Mouse (Mus musculus) yolk sac, embryonic 10.5 days (tissue): ENCODE measurements around the gene Abcc4.

Experiments
- DNase-seq: peaks from one replicate; pipeline ENCODE4 v3.0.0-alpha.2; 2017; ENCODE audit warnings: low spot score

Abcc4 gene

DNA sequence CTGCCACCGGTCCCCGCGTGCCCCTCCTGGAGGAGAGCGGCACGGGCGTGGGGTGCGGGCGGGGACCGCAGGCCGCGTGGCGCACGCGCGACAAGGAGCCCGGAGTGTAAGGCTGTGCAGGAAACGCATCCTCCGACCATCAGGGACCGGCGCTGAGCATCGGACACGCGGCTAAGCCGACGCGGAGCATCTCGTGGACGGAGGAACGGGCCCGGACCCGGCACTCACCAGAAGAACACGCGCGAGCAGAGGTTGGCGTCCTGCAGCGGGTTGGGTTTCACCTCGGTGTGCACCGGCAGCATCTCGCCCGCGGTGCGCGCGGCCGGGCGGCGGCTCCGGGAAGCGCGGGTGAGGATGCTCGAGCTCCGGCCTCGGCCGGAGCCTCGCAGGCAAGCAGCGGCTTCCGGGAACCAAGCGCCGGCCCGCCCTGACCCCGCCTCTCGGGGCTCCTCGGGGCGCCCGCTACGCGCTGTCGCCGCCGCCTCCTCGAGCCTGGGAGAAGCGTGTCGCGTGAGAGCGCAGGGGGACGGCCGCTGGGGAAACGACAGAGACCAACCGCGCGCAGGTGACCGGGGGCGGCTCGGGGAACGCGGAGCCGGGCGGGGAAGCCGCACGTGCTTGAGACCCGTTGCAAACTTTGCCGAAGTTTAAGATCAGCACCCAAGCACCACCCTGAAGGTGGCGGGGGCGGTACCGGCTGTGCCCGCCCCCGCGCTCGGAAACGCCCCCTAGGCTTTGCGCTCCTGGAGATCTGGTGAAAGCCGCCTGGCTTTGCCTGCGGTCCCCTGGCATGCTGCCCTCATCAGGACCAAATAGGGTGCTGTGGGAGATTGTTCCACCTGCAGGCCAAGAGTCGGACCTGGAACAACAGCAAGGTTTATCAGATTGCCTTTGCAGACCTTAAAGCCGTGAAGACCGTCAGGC is at the start of gene Abcc4:
TSS of gene Abcc4 (minus strand) at position 412 of the 924 bp plus-strand sequence.
- peak; percentile 84 for DNase-seq

DNA sequence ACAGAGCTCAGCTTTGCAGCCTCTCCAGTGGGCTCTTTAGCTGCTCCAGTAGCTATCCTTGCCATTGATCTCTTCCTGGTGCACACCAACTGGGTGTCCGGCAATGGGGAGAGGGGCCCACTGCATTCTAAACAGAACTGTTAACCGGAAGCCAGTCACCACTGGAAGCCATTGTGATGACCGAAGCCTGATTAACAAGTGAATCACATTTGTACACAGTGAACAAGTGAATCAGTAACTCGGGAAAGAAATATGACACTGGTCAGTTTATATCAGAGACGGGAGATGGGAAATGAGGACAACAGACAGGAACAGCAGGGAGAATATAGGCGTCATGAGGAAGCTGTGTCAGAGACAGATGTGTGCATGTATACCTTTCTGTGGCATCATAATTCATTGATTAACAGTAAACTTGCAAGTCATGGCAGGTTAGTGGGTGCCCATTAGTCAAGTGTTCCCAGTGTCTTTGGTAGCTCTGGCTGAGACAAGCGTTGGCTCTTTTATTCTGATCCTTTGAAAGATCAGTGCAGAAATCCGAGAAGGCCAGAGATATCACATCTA is 45.3 kb upstream of the Abcc4 start:
- no peak for DNase-seq

DNA sequence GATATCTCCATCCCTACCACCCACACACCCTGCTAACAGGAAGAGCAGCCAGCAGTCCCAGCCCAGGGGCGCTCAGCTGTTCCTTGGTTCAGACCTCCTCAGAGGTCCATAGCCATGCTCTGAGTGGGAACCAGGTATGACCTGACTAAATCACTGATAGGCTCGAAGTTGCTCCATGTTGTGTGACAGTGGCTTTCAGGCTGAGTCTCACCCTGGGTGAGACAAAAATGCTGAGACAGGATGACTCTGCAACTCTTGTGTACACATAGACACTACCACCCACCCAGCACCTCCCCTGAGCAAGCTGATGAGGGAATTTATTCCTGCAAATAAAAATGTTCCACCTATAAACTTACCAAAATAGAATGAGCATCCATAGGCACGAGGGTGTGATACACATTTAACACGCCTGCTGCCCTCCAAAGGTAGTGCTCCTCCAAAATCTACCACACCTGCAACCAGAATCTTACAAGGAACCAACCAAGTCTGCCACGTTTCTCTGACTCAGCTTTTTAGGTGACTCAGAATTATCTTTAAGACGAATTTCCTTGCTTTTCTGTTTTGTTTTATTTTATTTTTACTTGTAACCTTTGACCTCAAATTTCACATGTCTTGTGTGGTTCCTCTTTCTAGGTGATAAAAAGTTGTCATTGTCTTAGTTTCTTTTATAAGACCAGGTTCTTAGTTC is 44.6 kb upstream of the Abcc4 start:
- peak; percentile 50 for DNase-seq

DNA sequence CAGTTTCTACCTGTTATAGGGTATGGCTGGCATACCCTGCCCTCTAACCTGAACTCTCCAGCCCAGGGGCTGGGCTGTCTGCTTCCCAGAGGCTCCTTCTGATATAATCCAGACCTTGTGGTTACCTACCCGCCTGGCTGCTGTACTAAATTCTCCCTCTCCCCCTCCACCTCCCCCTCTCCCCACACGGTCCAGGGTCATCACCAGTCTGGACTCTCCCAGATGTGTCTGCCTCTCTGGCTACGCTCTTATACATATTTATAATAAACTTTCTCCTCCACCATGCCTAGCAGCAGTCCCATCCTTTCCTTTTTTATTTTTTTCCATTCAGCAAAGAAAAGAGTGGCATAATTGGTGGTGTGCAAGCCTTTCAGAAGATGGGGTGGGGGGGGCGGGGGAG is 43.7 kb upstream of the Abcc4 start:
- no peak for DNase-seq

DNA sequence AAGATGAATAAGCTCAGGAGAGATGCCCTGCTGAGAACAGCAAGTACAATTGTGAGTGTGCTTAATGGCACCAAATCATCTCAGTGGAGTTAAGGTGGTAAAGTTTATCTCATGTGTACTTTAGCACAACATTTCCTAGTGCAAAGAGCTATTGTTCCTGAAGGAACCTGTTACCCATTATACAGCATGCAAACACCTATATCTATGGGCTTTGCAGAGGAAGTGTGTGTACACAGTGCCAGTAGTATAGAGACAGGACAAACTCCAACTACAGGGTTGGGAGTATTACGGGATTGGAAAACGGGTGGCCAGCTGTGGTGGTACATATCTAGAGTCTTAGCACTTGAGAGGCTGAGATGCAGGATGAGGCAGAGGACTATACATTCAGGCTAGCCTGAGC is 43.0 kb upstream of the Abcc4 start:
- DNase-seq, result peak; percentile 44

DNA sequence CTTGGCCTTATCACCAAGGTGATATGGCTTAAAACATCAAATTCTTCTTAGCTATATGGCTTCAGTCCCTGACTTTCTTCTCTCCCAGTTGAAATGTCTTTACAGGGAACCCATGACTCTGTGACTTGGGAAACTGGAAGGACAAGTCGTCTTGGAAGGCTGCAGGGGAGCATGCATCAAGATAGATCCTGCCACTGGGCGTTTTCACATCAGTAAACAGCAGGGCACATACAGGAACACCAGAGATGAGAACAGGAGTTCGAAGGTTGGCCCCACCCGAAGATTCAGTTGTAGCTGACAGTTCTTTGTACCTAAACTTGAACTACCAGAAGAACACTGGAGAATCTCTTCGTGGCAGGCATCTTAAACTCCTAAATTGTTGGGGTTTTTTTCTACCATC is 36.8 kb upstream of the Abcc4 start:
- no peak for DNase-seq

DNA sequence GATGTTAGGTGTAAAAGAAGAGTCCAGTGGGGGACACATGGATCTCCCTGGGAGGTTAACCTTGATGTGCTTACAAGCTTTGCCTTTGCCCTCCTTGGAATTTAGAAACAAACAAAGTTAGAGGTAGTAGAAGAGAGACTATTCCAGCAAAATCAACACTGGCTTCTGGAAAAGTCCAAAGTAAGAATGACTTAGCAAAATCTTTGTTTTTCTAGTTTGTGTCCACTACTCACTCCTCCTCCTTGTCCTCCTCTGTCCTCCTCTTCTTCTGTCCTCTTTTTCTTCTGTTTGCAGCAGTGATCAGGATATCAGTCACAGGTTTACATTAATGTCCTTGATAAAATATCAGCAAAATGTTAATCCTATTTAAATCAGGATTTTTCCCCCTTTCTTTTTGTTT is 35.8 kb upstream of the Abcc4 start:
- DNase-seq, result peak; percentile 40

DNA sequence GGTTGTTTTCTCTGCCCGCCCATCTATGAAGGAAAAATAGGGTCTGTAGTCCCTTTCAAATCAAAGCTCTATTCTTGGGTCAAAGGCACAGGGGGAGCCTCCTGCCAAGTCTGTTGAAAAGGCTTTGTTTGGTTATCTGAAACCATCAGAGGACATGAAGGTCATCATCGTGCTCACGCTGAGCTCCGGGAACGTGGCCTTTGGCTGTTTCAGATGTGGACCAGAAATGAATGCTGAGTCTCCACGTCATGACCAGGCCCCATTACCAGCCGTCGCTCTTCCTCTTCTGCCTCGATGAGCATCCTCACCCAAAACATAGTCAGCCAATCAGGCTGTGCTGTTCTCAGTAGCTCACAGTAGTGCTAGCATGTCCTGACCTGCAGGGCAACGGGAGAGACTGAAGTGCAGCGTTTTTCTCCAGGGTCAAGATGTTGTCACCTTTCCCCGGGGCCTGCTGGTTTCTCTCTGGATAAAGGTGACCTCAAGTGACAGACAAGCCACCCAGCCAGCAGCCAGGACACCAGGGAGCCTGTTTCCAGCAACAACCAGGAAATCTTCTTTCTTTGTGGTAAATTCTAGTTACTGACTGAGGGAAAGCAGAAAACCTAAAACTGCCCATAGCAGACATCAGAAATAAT is 31.4 kb upstream of the Abcc4 start:
- DNase-seq, result peak; percentile 57

DNA sequence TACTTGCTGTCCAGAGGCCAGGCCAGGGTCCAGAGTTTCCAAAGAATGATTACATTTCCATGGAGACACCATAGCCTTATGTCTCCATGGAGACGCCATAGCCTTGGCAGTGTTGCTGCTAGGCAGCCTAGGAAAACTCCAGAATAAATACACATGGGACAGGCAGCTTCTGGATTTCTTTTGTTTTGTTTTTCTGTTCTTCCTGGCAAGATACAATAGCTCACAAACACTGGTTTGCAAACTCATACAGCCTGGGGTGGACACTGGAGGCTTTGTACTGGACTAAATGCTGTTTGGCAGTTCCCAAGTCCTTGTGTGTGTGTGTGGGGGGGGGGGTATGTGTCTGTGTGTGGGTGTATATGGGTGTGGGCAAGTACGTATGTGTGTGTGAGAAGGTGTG is 29.1 kb upstream of the Abcc4 start:
- DNase-seq, result no peak

DNA sequence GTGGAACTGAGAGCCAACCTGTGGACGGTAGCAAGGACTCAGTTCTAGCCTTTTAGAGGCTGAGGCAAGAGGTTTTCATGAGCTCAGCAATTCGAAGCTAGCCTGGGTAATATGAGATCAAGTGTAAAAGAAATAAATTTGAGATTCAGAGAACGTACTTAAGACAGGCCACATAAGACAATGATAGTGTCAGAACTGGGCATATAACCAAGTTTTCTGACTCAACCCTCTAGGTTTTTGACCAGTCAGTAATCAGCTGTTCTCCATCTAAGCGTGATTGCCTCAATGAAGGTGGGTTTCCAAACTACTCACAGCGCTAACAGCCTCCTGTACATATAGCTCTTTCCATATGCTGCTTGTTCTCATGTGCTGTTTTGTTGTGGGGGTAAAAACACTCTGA is 27.1 kb upstream of the Abcc4 start:
- no peak for DNase-seq

DNA sequence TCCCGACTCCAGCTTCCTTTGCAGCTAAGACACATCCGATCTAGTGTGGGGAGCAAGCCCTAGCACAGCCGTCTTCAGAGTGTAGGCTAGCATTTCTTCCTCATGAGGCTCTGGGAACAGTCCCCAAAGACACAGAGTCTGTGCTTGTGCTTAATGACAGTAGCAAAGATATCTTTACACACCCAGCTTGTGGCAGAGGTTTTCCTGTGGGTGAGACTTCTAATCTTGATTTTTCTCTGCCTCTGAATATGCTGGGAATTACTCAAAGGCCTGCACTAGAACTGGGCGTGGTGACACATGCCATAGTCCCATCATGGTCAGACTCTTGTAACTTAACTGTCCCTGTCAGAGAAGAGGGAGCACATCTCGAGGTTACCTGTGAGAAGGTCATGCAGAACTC is 24.6 kb upstream of the Abcc4 start:
- DNase-seq, result no peak

DNA sequence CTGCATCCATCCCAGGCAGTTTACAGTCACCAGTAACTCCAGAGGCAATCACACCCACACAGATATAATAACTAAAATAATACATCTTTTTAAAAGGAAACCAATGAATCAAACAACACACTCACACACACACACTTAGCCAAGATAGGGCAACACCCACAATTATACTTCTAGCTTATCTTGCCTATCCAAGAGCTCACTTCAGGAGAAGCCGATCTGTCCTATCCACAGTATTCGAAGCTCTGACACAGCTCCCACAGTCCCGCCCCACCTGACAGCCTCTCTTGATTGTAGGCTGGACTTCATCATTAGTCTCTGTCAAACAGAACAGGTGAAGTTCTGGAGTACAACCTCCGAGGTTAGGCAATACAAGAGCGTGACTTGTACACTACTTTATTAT is 19.4 kb upstream of the Abcc4 start:
- no peak for DNase-seq

DNA sequence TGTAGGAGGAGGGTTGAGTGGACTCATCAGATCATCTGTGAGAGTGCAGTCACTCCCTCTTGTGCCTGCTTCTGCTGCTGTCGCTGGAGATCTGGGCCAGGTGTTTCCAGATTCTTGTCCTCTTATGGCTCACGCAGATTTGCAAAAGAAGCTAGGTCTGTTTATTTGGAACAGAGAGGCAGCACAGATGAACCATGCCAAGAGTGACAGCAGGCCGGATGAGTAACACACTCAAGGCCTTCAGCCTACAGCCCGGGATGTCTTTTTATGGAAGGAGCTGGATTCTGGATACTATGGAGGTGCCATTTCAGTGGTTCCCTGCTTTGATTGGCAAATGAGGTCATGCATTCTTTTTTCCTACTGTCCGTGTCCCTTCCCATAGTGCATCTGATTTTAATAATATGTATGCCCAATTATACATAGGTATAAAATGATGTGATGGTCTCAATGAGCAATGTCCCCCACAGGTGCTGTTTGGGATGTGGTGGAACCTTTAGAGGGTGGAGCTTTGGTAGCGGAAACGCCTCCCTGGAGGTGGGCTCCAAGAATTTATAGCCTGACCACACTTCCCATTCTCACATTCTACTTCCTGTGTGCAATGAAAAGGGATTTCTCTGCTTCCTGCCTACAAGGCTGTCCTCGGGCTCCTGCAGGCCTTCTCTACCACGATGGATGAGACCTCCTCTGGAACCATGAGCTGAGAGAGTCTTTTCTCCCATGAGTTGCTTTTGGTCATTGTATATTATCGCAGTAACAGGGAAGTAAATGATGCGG is 18.1 kb upstream of the Abcc4 start:
- DNase-seq, result no peak

DNA sequence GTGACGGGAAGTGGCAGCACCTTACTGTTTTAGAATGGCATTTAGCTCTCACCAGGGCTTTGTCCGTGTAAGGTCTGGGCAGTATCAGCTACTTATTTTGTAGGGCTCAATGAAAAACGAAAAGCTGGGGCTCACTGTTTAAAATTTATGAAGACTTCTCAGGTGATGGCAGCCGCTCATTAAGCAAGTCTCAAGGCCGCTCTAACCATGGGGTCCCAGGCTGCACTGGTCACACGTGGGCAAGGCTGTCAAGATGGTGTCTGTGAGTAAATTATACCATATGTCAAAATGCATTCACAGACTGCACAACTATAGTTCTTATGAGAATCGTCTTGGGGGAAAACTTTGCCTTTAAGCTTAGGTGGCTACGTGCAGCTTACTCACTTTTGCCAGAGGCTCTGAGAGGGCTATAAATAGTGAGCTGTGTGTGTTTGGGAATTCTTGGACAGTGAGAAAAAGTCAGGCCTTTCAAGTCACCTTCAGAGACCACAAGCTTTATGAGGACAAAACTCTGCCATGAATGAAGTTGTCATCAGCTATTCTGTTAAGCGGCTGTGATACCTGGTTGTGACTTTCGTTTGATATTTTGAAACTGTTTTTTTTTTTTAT is 13.7 kb upstream of the Abcc4 start:
- DNase-seq, result no peak

DNA sequence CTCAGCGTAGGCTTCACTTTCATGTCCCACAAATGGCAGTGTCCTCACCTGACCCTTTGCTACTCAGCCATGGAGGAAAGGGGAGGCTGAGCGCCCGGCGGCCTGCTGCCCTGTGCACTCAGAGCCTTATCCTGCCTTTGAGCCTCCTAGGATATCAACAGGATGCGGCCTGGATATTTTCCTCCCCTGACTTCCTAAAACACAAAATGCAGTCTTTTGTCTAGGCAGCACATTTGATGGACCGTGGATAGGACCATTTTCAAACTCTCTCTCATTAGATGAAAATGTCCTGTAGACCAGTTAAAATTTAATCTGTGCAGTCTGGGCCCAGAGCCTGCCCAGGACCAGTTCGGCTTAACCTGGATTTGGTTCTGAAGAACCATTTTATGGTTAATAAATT is 12.6 kb upstream of the Abcc4 start:
- DNase-seq, result no peak

DNA sequence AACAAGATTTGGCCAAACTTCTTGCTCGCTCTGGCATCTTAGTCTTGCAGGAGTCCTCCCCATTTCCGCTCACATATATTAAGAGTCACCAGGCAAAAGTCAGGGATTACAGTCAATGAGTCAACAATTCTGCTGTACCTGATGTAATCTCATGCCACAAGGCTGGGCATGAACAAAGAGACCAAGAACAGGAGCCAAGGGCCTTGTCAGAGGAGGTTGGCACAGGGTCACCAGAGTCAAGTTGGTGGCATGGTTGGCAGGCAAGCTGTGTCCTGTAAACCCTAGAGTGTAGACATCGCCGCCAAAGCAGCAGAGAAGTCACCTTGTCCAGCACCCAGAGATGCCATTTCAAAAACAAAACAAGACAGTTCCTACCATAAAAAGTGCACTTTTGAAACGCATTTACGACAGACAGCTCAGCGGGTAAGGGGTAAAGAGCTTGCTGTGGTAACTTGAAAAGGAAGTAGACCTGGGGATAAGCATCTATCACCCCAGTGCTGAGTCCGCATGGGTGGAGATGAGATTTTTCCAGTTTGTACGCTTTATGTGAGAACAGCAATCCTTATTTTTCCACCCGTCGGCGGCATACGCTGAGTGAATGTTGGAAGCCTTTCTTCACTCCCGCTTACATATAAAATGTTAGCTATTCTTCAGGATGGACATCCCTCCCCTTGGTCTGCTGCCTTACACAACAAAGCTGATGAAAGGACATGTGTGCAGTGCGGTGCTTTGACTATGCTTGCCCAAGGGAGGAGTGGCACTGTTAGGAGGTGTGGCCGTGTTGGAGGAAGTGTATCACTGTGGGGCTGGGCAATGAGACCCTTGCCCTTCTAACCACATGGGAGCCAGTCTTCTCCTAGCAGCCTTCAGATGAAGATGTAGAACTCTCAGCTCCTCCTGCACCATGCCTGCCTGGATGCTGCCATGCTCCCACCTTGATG is 10.6 kb upstream of the Abcc4 start:
- DNase-seq, result no peak

DNA sequence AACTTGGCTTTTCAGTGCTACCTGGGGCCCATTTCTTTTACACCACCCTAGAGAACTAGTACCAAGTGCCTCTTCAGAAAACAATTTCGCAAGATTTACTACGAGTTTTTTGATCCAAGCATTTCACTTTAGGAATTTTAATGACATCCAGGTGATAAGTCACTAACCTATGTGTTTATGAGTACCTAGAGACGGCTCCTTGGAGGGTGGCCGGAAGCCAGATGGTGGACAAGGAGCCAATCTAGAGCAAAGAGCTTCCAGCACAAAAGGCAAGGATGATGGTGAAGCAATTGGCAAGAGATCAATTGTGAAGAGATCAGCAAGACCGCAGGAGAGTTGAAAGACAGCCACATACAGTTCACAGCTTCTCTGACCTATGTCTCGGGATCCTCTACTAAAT is 8.7 kb upstream of the Abcc4 start:
- DNase-seq, result no peak

DNA sequence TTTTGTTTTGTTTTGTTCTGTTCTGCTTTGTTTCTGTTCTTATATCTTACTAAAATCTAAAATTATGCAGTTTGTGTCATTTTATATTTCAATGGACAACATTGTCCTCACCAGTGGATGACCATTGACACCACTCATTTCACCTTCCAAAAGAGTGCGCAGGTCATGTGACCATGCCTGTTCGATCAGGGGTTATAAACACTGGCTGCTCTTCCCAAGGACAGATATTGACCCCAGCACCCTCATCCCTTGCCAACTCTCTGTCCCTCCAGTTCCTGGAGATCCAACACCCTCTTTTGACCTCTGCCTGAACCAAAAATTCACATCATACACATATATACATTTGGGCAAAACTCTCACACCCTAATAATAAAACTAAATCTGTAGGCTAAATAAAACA is 8.3 kb upstream of the Abcc4 start:
- no peak for DNase-seq

DNA sequence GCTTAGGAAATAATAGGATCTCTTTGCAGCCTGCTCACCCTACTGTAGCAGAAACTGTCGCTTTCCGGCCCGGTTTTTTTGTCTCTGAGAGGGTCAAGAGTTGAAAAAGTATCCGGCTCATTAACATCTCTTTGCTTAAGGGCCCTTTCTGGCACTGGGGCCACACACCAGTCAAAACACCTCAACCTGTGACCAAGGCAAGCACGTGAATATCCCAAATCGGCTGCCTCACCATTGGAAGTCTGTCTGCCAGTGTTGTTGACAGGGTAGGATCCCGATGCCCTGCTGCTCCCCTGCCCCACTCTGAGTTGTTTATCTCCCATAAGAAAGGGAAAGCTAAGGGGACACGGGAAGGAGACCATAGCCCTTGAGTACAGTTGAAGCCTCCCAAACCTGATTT is 7.8 kb upstream of the Abcc4 start:
- no peak for DNase-seq

DNA sequence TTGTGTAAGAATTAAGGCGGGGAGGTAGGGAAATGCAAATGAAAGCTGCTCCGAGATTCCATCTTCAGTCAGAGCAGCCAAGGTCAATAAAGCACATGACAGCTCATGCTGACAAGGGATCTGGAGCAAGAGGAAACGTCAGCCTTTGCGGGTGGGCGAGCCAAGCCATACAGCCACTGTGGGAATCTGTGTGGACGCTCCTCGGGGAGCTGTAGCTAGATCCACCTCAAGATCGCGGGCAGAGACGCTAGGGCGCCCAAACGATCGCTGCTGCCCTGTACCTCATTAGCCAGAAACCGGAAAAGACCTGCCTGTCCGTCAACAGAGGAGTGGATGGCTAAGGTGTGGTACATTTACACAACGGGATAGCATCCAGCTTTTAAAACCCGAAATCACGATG is 7.4 kb upstream of the Abcc4 start:
- DNase-seq, result peak; percentile 66
